Mouse (Mus musculus): ENCODE measurements around the gene Ablim1.

DNA sequence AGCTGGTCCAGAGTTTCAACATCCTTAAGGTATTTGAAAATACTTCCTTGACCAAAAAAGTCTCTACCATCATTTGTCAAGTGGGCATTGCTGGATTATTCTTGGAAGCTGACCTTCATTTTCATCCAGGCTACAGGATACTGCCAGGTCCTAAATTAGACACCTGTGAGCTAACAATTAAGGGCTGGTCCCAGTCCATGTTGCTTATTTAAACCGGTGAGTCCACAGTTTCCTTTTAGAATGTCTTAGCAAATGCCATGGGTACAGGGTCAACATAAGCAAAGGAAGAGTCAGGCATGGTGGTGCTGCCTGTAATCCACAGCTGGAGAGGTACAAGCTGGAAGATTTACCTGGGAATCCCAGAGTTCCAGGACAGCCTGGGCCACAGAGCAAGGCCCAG lies 173.8 kb downstream of the Ablim1 start:
- TF ChIP-seq TAL1 (IDR thresholded peaks at IDR 0.05; ENCODE audit: low read length), result no peak
- no peak for TF ChIP-seq GATA1 (IDR thresholded peaks at IDR 0.05; ENCODE audit: low read length)
